Mouse (Mus musculus) CH12.LX (cell line): ENCODE measurements at regions not wholly inside any gene's neighbourhood (a gene's known extent, or its start where the extent isn't known, plus 50 kb on each side); places are given as distances from the start of the nearest gene placed in this dataset.
"Not testable (repeated sequence)": the region's sequence is repeated elsewhere in the genome, so short reads cannot be mapped to it uniquely, and the experiment has no call there.

Experiments used
- CTCF ChIP-seq, 2 experiments: IDR thresholded peaks in 1 of 2; conservative IDR thresholded peaks in 1 of 2; 2 replicates each; pipeline ENCODE4 v1.5.1; 2011 to 2012; ENCODE audit warnings: low read depth in 2 of 2, low read length in 2 of 2, improper control_type of control experiment in 1 of 2, inconsistent platforms in 1 of 2, mild to moderate bottlenecking in 1 of 2, moderate library complexity in 1 of 2
- EP300 ChIP-seq: IDR thresholded peaks from 2 replicates; pipeline ENCODE4 v1.6.1; 2011; ENCODE audit warnings: low read length, improper control_type of control experiment
- ETS1 ChIP-seq: conservative IDR thresholded peaks from 2 replicates; pipeline ENCODE4 v1.6.1; 2012; ENCODE audit warnings: low read depth, mild to moderate bottlenecking, inconsistent platforms, low read length, improper control_type of control experiment, moderate library complexity
- GABPA ChIP-seq: IDR thresholded peaks from 2 replicates; pipeline ENCODE4 v1.6.1; 2012; ENCODE audit warnings: low read depth, low read length, improper control_type of control experiment, inconsistent platforms; ENCODE audit not compliant: insufficient replicate concordance
- MXI1 ChIP-seq: IDR thresholded peaks from 2 replicates; pipeline ENCODE4 v1.6.1; 2011; ENCODE audit warnings: mild to moderate bottlenecking, low read depth, low read length, improper control_type of control experiment
- PAX5 ChIP-seq: IDR thresholded peaks from 2 replicates; pipeline ENCODE4 v1.6.1; 2012; ENCODE audit warnings: low read length, inconsistent platforms, mixed read lengths
- POLR2A ChIP-seq: IDR thresholded peaks from 2 replicates; pipeline ENCODE4 v1.6.1; 2011; ENCODE audit warnings: low read depth, mild to moderate bottlenecking, improper control_type of control experiment, low read length
- ZKSCAN1 ChIP-seq: IDR thresholded peaks from 2 replicates; pipeline ENCODE4 v1.6.1; 2012; ENCODE audit warnings: low read depth, inconsistent platforms, low read length, improper control_type of control experiment, borderline replicate concordance

- TF ChIP-seq CTCF (conservative IDR thresholded peaks at IDR 0.05 in 1 of 2, IDR thresholded peaks at IDR 0.05 in 1 of 2; ENCODE audit: low read depth in 2 of 2, low read length in 2 of 2); POLR2A; EP300; ZKSCAN1; MXI1; GABPA; PAX5; ETS1: not testable (repeated sequence)
Measured at GRCm38 (mm10) chr1:117458156-117458850, 238.6 kb upstream of the Gm28363 start.
